Mouse (Mus musculus) CH12.LX (cell line): ENCODE data around the gene Fthl17c. TPM values are rescaled to one million over a fixed set of nuclear protein-coding genes. Genes with fewer than 3 reads are reported as not detected.
"Not testable (repeated sequence)": the region's sequence is repeated elsewhere in the genome, so short reads cannot be mapped to it uniquely, and the experiment has no call there.

ENCODE experiments used
- DNase-seq: peaks from one replicate; pipeline ENCODE4 v3.0.0-alpha.2; 2013; ENCODE audit errors: extremely low read depth
- H3K27ac ChIP-seq: 2 replicates; pipeline ENCODE4 v1.5.1; 2012; ENCODE audit warnings: low read depth, mild to moderate bottlenecking, control low read depth, moderate library complexity; ENCODE audit not compliant: insufficient read depth
- H3K27me3 ChIP-seq: replicated peaks from 2 replicates; pipeline ENCODE3; 2012; ENCODE audit warnings: inconsistent platforms
- H3K36me3 ChIP-seq, 2 experiments: replicated peaks in 1 of 2; 2 replicates each; pipeline versions ENCODE3 to v1.6.1; 2012; ENCODE audit warnings: inconsistent platforms in 1 of 2, low read length in 1 of 2, mild to moderate bottlenecking in 1 of 2, mixed read lengths in 1 of 2, moderate library complexity in 1 of 2; ENCODE audit not compliant: control insufficient read depth in 1 of 2, insufficient read depth in 1 of 2
- H3K4me1 ChIP-seq, 2 experiments: 2 replicates each; pipeline ENCODE4 v1.6.1; 2012; ENCODE audit warnings: inconsistent platforms in 1 of 2, moderate library complexity in 1 of 2; ENCODE audit not compliant: insufficient read depth in 2 of 2, control insufficient read depth in 1 of 2
- H3K4me2 ChIP-seq: 2 replicates; pipeline ENCODE4 v1.6.1; 2012; ENCODE audit warnings: low read depth, mild to moderate bottlenecking, control low read depth; ENCODE audit not compliant: poor library complexity, insufficient read depth, severe bottlenecking
- H3K4me3 ChIP-seq, 3 experiments: fragments of 150-350 bp in 1 of 3; sonication (generic) in 1 of 3; replicated peaks in 1 of 3; 2 replicates each; pipeline versions ENCODE3 to v1.5.1; 2011 to 2012; ENCODE audit warnings: low read depth in 2 of 3, low read length in 2 of 3, mild to moderate bottlenecking in 2 of 3, moderate library complexity in 2 of 3, control low read depth in 1 of 3, improper control_type of control experiment in 1 of 3, inconsistent platforms in 1 of 3, mixed read lengths in 1 of 3; ENCODE audit not compliant: poor library complexity in 1 of 3
- H3K79me2 ChIP-seq: replicated peaks from 2 replicates; pipeline ENCODE4 v1.6.1; 2012; ENCODE audit warnings: mild to moderate bottlenecking, moderate library complexity; ENCODE audit not compliant: control insufficient read depth, poor library complexity, insufficient read depth, severe bottlenecking; ENCODE audit errors: extremely low read depth
- H3K9ac ChIP-seq: 2 replicates; pipeline ENCODE4 v1.6.1; 2012; ENCODE audit warnings: low read depth, mild to moderate bottlenecking, control low read depth, moderate library complexity; ENCODE audit not compliant: insufficient read depth
- H3K9me3 ChIP-seq: replicated peaks from 2 replicates; pipeline ENCODE3; 2012; ENCODE audit warnings: low read length, inconsistent platforms, mixed read lengths
- BHLHE40 ChIP-seq: IDR thresholded peaks from 2 replicates; pipeline ENCODE4 v1.6.1; 2011; ENCODE audit warnings: mild to moderate bottlenecking, low read depth, low read length, improper control_type of control experiment
- CHD1 ChIP-seq: IDR thresholded peaks from 2 replicates; pipeline ENCODE4 v1.6.1; 2012; ENCODE audit warnings: low read depth, low read length, improper control_type of control experiment, inconsistent platforms
- HCFC1 ChIP-seq: IDR thresholded peaks from 2 replicates; pipeline ENCODE4 v1.6.1; 2012; ENCODE audit warnings: low read depth, mild to moderate bottlenecking, inconsistent platforms, low read length, improper control_type of control experiment
- IRF4 ChIP-seq: IDR thresholded peaks from 2 replicates; pipeline ENCODE4 v1.6.1; 2014; ENCODE audit warnings: low read depth, mild to moderate bottlenecking, inconsistent platforms, low read length, improper control_type of control experiment
- KAT2A ChIP-seq: IDR thresholded peaks from 2 replicates; pipeline ENCODE4 v1.6.1; 2012; ENCODE audit warnings: low read length, improper control_type of control experiment, inconsistent platforms; ENCODE audit not compliant: insufficient replicate concordance
- MAFK ChIP-seq: IDR thresholded peaks from 2 replicates; pipeline ENCODE4 v1.6.1; 2011; ENCODE audit warnings: low read length, improper control_type of control experiment; ENCODE audit not compliant: insufficient replicate concordance
- MAZ ChIP-seq: IDR thresholded peaks from 2 replicates; pipeline ENCODE4 v1.6.1; 2012; ENCODE audit warnings: low read depth, mild to moderate bottlenecking, inconsistent platforms, low read length, improper control_type of control experiment, moderate library complexity
- MEF2A ChIP-seq: IDR thresholded peaks from 2 replicates; pipeline ENCODE4 v1.6.1; 2014; ENCODE audit warnings: low read depth, mild to moderate bottlenecking, inconsistent platforms, low read length, improper control_type of control experiment, borderline replicate concordance
- MXI1 ChIP-seq: IDR thresholded peaks from 2 replicates; pipeline ENCODE4 v1.6.1; 2011; ENCODE audit warnings: mild to moderate bottlenecking, low read depth, low read length, improper control_type of control experiment
- MYC ChIP-seq: IDR thresholded peaks from 2 replicates; pipeline ENCODE4 v1.6.1; 2011; ENCODE audit warnings: low read depth, mild to moderate bottlenecking, improper control_type of control experiment, low read length
- NELFE ChIP-seq: IDR thresholded peaks from 2 replicates; pipeline ENCODE4 v1.6.1; 2011; ENCODE audit warnings: low read depth, low read length, improper control_type of control experiment
- POLR2AphosphoS2 ChIP-seq: IDR thresholded peaks from 2 replicates; pipeline ENCODE4 v1.6.1; 2011; ENCODE audit warnings: low read depth, low read length, improper control_type of control experiment
- RAD21 ChIP-seq: IDR thresholded peaks from 2 replicates; pipeline ENCODE4 v1.6.1; 2011; ENCODE audit warnings: low read depth, mild to moderate bottlenecking, low read length, improper control_type of control experiment, moderate library complexity
- UBTF ChIP-seq: IDR thresholded peaks from 2 replicates; pipeline ENCODE4 v1.6.1; 2012; ENCODE audit warnings: low read depth, mild to moderate bottlenecking, inconsistent platforms, low read length, improper control_type of control experiment, moderate library complexity
- USF1 ChIP-seq: IDR thresholded peaks from 2 replicates; pipeline ENCODE4 v1.6.1; 2014; ENCODE audit warnings: low read depth, mild to moderate bottlenecking, inconsistent platforms, low read length, improper control_type of control experiment
- USF2 ChIP-seq: conservative IDR thresholded peaks from 2 replicates; pipeline ENCODE4 v1.6.1; 2011; ENCODE audit warnings: low read depth, low read length, improper control_type of control experiment
- ZC3H11A ChIP-seq: IDR thresholded peaks from 2 replicates; pipeline ENCODE4 v1.6.1; 2012; ENCODE audit warnings: low read depth, mild to moderate bottlenecking, inconsistent platforms, low read length, improper control_type of control experiment
- ZKSCAN1 ChIP-seq: IDR thresholded peaks from 2 replicates; pipeline ENCODE4 v1.6.1; 2012; ENCODE audit warnings: low read depth, inconsistent platforms, low read length, improper control_type of control experiment, borderline replicate concordance
- ZNF384 ChIP-seq: IDR thresholded peaks from 2 replicates; pipeline ENCODE4 v1.6.1; 2012; ENCODE audit warnings: low read depth, low read length, improper control_type of control experiment, inconsistent platforms
- dilution Hi-C: fragments of 300-500 bp; cut with MboI; formaldehyde crosslinking; loops from 2 replicates; pipeline ENCODE4 v1.14.3; 2020; ENCODE audit warnings: low sequenced_read_pairs; ENCODE audit not compliant: extremely low pct_unique_long_range_greater_than_20kb, extremely low pct_ligation_motif_present
- in situ Hi-C: fragments of 300-500 bp; cut with MboI; formaldehyde crosslinking; loops from 3 replicates; pipeline ENCODE4 v1.14.3; 2019; ENCODE audit warnings: low sequenced_read_pairs, low pct_ligation_motif_present, low pct_unique_long_range_greater_than_20kb, mixed read lengths
- polyA plus RNA-seq: library from polyadenylated mRNA; unstranded; fragments of >175 nt; gene quantifications from 2 replicates; pipeline ENCODE4 v1.2.1, GENCODE M21; 2012; ENCODE audit warnings: low read depth; ENCODE audit not compliant: insufficient read length
- total RNA-seq, 2 experiments: library from RNA; depleted of rRNA; stranded (reverse); fragments of 300-350 nt in 1 of 2; fragments of >200 nt in 1 of 2; gene quantifications; 2 replicates each; pipeline ENCODE4 v1.2.3; 2012 to 2014

Gene Fthl17c
- not detected in 2 replicates for total RNA-seq (2012; rRNA removed)
- total RNA-seq (2014; rRNA removed), result not detected in 2 replicates
- polyA plus RNA-seq, result not detected in 2 replicates

- H3K9me3 ChIP-seq, H3K27ac ChIP-seq, H3K79me2 ChIP-seq, in situ Hi-C loops, DNase-seq, H3K4me2 ChIP-seq, H3K27me3 ChIP-seq, H3K36me3 ChIP-seq, H3K4me1 ChIP-seq, dilution Hi-C loops, H3K4me3 ChIP-seq, H3K9ac ChIP-seq: not testable (repeated sequence)
Measured at GRCm38 (mm10) chrX:8976459-8976858, at the start of gene Fthl17c. Fthl17c (minus strand) TSS chrX:8976559.

GRCm38 (mm10) chrX:9019481-9019880 is 43.1 kb upstream of the Fthl17c start:
- no peak overlapping the region for H3K9ac ChIP-seq
- TF ChIP-seq KAT2A (no peak), RAD21 (no peak), USF1 (no peak), HCFC1 (no peak), ZNF384 (no peak), MXI1 (no peak), USF2 (no peak), POLR2AphosphoS2 (no peak), ZKSCAN1 (no peak), ZC3H11A (no peak), MEF2A (no peak), IRF4 (no peak), NELFE (no peak)
- no peaks in the 10 kb centered on the region for H3K36me3 ChIP-seq
- no peaks in the 10 kb centered on the region for H3K9me3 ChIP-seq
- dilution Hi-C loops (no loop called here), in situ Hi-C loops (no loop called here)
- H3K79me2 ChIP-seq, result no peaks in the 10 kb centered on the region
- H3K4me3 ChIP-seq, result no peak overlapping the region
- H3K4me2 ChIP-seq, result no peak overlapping the region
- DNase-seq, result no peak
- H3K4me1 ChIP-seq, result no peaks in the 10 kb centered on the region
- no peak overlapping the region for H3K27ac ChIP-seq
- H3K27me3 ChIP-seq, result no peaks in the 10 kb centered on the region

- Histone ChIP-seq H3K27ac (no peak overlapping the region), H3K4me3 (no peak overlapping the region), H3K36me3 (no peaks in the 10 kb centered on the region), H3K4me1 (no peaks in the 10 kb centered on the region), H3K9ac (no peak overlapping the region), H3K9me3 (no peaks in the 10 kb centered on the region), H3K27me3 (no peaks in the 10 kb centered on the region), H3K79me2 (no peaks in the 10 kb centered on the region), H3K4me2 (no peak overlapping the region)
- dilution Hi-C loops, result no loop called here
- TF ChIP-seq CHD1, result no peak
- TF ChIP-seq ZNF384, result no peak
- no peak for TF ChIP-seq MAFK
- TF ChIP-seq MYC, result no peak
- TF ChIP-seq MAZ, result no peak
- TF ChIP-seq BHLHE40, result no peak
- no peak for TF ChIP-seq UBTF
- TF ChIP-seq HCFC1, result no peak
- DNase-seq, result no peak
- in situ Hi-C loops, result no loop called here
Measured at GRCm38 (mm10) chrX:9016079-9016478, 39.7 kb upstream of the Fthl17c start.

- H3K4me3 ChIP-seq, H3K9ac ChIP-seq, H3K4me2 ChIP-seq, dilution Hi-C loops, H3K36me3 ChIP-seq, H3K4me1 ChIP-seq, H3K27ac ChIP-seq, H3K9me3 ChIP-seq, H3K27me3 ChIP-seq, H3K79me2 ChIP-seq, in situ Hi-C loops, DNase-seq: not testable (repeated sequence)
Measured at GRCm38 (mm10) chrX:8986655-8987054, 10.3 kb upstream of the Fthl17c start, which contains the start of gene Fthl17d. Fthl17d (minus strand) TSS chrX:8986755.
